Mouse (Mus musculus) thymus, adult 2 months (tissue): ENCODE measurements at regions not wholly inside any gene's neighbourhood (a gene's known extent, or its start where the extent isn't known, plus 50 kb on each side); places are given as distances from the start of the nearest gene placed in this dataset.

Experiments
- DNase-seq: peaks from one replicate; pipeline ENCODE4 v3.0.0; 2021
- H3K27ac ChIP-seq: fragments of 200-500 bp; 2 replicates; pipeline ENCODE4 v1.5.1; 2012; ENCODE audit warnings: low read length, control low read depth; ENCODE audit not compliant: control insufficient read depth, insufficient read depth
- H3K27me3 ChIP-seq: fragments of 200-500 bp; 2 replicates; pipeline ENCODE4 v1.6.1; 2012; ENCODE audit warnings: mild to moderate bottlenecking, low read length, moderate library complexity, mixed read lengths; ENCODE audit not compliant: control insufficient read depth, insufficient read depth
- H3K36me3 ChIP-seq: fragments of 200-500 bp; 2 replicates; pipeline ENCODE4 v1.6.1; 2012; ENCODE audit warnings: mild to moderate bottlenecking, low read length, moderate library complexity; ENCODE audit not compliant: control insufficient read depth, insufficient read depth
- H3K4me1 ChIP-seq: fragments of 200-500 bp; replicated peaks from 2 replicates; pipeline ENCODE4 v1.6.1; 2012; ENCODE audit warnings: low read length; ENCODE audit not compliant: control insufficient read depth, insufficient read depth
- H3K4me3 ChIP-seq: fragments of 200-500 bp; 2 replicates; pipeline ENCODE4 v1.5.1; 2012; ENCODE audit warnings: mild to moderate bottlenecking, low read length, control low read depth, moderate library complexity; ENCODE audit not compliant: control insufficient read depth, insufficient read depth
- CTCF ChIP-seq: fragments of 200-500 bp; IDR thresholded peaks from 2 replicates; pipeline ENCODE4 v1.5.1; 2012; ENCODE audit warnings: mild to moderate bottlenecking, control low read depth, low read length, moderate library complexity, borderline replicate concordance; ENCODE audit not compliant: control insufficient read depth, poor library complexity, insufficient read depth; ENCODE audit errors: extremely low read depth
- POLR2A ChIP-seq: fragments of 200-500 bp; IDR thresholded peaks from 2 replicates; pipeline ENCODE4 v1.6.1; 2012; ENCODE audit warnings: mild to moderate bottlenecking, low read length, control low read depth, moderate library complexity; ENCODE audit not compliant: control insufficient read depth, poor library complexity, insufficient read depth; ENCODE audit errors: extremely low read depth
- WGBS: fragments of 180-500 bp; shearing (Covaris S2); methylation state at CpG from one replicate; pipeline ENCODE4 v1.1.7; 2018; 5-methylcytosine and 5-hydroxymethylcytosine counted together

- TF ChIP-seq POLR2A (no peak), CTCF (no peak)
- DNase-seq: no peak
- no peak overlapping the region for H3K4me3 ChIP-seq
- H3K4me1 ChIP-seq: 0 out of 2 replicates have a peak, but pooled peaks cover under 1% of the 10 kb centered on the region
- H3K27ac ChIP-seq: no peak overlapping the region
- no peaks in the 10 kb centered on the region for H3K27me3 ChIP-seq
- no peaks in the 10 kb centered on the region for H3K36me3 ChIP-seq
- WGBS: 94% methylated on average over 3 of the region's 3 CpGs
Observed at GRCm38 (mm10) chr13:111860931-111861330, 52.1 kb upstream of the Map3k1 start.

GRCm38 (mm10) chr13:111862316-111862715 is 53.5 kb upstream of the Map3k1 start:
- H3K27ac ChIP-seq: no peak overlapping the region
- H3K4me1 ChIP-seq: peaks cover 6% of the 10 kb centered on the region
- no peak for DNase-seq
- no peak for TF ChIP-seq POLR2A
- TF ChIP-seq CTCF: no peak
- H3K36me3 ChIP-seq: no peaks in the 10 kb centered on the region
- WGBS: 94% methylated on average over 8 of the region's 8 CpGs
- H3K27me3 ChIP-seq: no peaks in the 10 kb centered on the region
- H3K4me3 ChIP-seq: no peak overlapping the region

- no peak for DNase-seq
- Histone ChIP-seq H3K4me3 (no peak overlapping the region), H3K36me3 (no peaks in the 10 kb centered on the region), H3K27me3 (no peaks in the 10 kb centered on the region), H3K4me1 (peaks cover 21% of the 10 kb centered on the region), H3K27ac (no peak overlapping the region)
- TF ChIP-seq POLR2A (no peak), CTCF (no peak)
- WGBS: over 99% methylated on average over 7 of the region's 7 CpGs
Observed at GRCm38 (mm10) chr13:111865956-111866355, 57.2 kb upstream of the Map3k1 start.

- no peaks in the 10 kb centered on the region for H3K36me3 ChIP-seq
- H3K4me1 ChIP-seq: peaks cover 23% of the 10 kb centered on the region
- TF ChIP-seq POLR2A: no peak
- no peak for DNase-seq
- WGBS: 78% methylated on average over 2 of the region's 2 CpGs
- H3K27ac ChIP-seq: no peak overlapping the region
- H3K4me3 ChIP-seq: no peak overlapping the region
- H3K27me3 ChIP-seq: no peaks in the 10 kb centered on the region
Observed at GRCm38 (mm10) chr13:111867261-111867660, 58.5 kb upstream of the Map3k1 start.

- Histone ChIP-seq H3K4me3 (peak overlapping the region; percentile 56), H3K27me3 (no peaks in the 10 kb centered on the region), H3K27ac (peak overlapping the region; percentile 90), H3K4me1 (peaks cover 25% of the 10 kb centered on the region), H3K36me3 (no peaks in the 10 kb centered on the region)
- peak; percentile 70 for DNase-seq
- 3% methylated on average over 31 of the region's 31 CpGs for WGBS
- TF ChIP-seq CTCF (no peak), POLR2A (no peak)
Observed at GRCm38 (mm10) chr13:111867763-111868725, 59.3 kb upstream of the Map3k1 start.

GRCm38 (mm10) chr13:111868947-111869346 is 60.2 kb upstream of the Map3k1 start:
- peaks cover 25% of the 10 kb centered on the region for H3K4me1 ChIP-seq
- 69% methylated on average over 3 of the region's 3 CpGs for WGBS
- H3K27ac ChIP-seq: peak overlapping the region; percentile 25; the same call in 1 of the 2 replicates
- no peak for DNase-seq
- H3K27me3 ChIP-seq: no peaks in the 10 kb centered on the region
- no peak for TF ChIP-seq POLR2A
- no peak for TF ChIP-seq CTCF
- H3K36me3 ChIP-seq: no peaks in the 10 kb centered on the region
- no peak overlapping the region for H3K4me3 ChIP-seq
